ENCODE assay signal across 11 mouse cellular contexts in the genomic region with DNA sequence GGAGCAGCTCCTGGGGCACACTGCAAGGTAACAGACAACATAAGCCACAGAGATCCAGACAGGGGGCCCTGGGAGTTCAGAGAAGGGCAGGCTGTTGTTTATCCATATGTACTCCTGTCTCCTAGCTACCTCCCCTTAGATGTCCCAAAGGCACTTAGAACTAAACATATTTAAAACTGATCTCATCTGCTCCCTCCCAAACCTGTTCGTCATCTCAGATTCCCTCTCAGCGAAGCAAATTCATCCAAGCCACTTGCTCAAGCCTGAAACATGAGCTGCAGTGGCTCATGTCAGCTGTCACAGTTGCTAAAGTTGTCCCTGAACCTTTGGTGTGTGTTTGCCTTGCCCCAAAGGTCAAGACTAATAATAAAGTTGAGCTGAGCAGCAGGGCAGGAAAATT.
A peak's percentile ranks its signal among the peaks of the same experiment; 100 is the strongest.
DNase-seq lines count a peak whose midpoint lies in the region; ATAC-seq lines count a peak whose summit lies in the region.
"Had no signal": no experiment of that assay in that cellular context is flagged by ENCODE, and none has a peak within 500 bp of the region (broad histone marks: within the 10 kb centered on the region; RNA-seq: fewer than 3 reads in every experiment).

No protein-coding gene starts in this region.

- H3K4me1 ChIP-seq in midbrain, embryonic 10.5 days = peaks cover 15% of the 10 kb centered on the region
- H3K4me1 ChIP-seq in midbrain, embryonic 15.5 days = no peaks in the 10 kb centered on the region; the same call in 1 of the 2 replicates

- intact Hi-C loops in heart, postnatal 10 days (cut with DNase I) = loop anchor here (5.0 to 10.0 kb wide), 3 partner anchors 143 to 443 kb away; a partner anchor contains a TSS

- no peak overlapping the region for H3K27ac ChIP-seq in midbrain, embryonic 10.5 days (replicated peaks)
- H3K27ac ChIP-seq in midbrain, embryonic 15.5 days = no peak overlapping the region

- H3K9ac ChIP-seq in midbrain, embryonic 15.5 days = no peak overlapping the region

- no peak for ATAC-seq in midbrain, embryonic 15.5 days (replicated peaks)
- ATAC-seq: inflammation-experienced regulatory T-cells, adult 6 months had no signal

- H3K36me3 ChIP-seq in midbrain, embryonic 10.5 days = no peaks in the 10 kb centered on the region
- H3K36me3 ChIP-seq in midbrain, embryonic 15.5 days (replicated peaks) = no peaks in the 10 kb centered on the region

- peak; percentile 8 to 67 for DNase-seq in adrenal gland, adult (ENCODE audit: inconsistent age in 2 of 2, low spot score in 1 of 2)
- no peak for DNase-seq in adrenal gland, postnatal 25 days
- peak; percentile 32 for DNase-seq in midbrain, embryonic 10.5 days (ENCODE audit: low spot score)
- peak; percentile 29 to 53 for DNase-seq in heart, postnatal 10 days
- no peak for DNase-seq in urinary bladder, postnatal 14 days (ENCODE audit: low spot score)
- no peak for DNase-seq in thymus, postnatal 10 days (ENCODE audit: low spot score in 2 of 2)
- no peak for DNase-seq in liver
- DNase-seq: right cerebral cortex, postnatal 25 days; thymus, postnatal 36 days had no signal

- H3K4me3 ChIP-seq in midbrain, embryonic 10.5 days = no peak overlapping the region
- H3K4me3 ChIP-seq in midbrain, embryonic 15.5 days = no peak overlapping the region

- no peaks in the 10 kb centered on the region for H3K9me3 ChIP-seq in midbrain, embryonic 10.5 days (replicated peaks)
- H3K9me3 ChIP-seq in midbrain, embryonic 15.5 days = no peaks in the 10 kb centered on the region

- 38% methylated on average over 2 of the region's 2 CpGs for WGBS in midbrain, embryonic 10.5 days
- WGBS in midbrain, embryonic 15.5 days = 53% methylated on average over 2 of the region's 2 CpGs

- H3K27me3 ChIP-seq in midbrain, embryonic 10.5 days (ENCODE audit: low read depth, poor library complexity, severe bottlenecking) = peaks cover 37% of the 10 kb centered on the region
- H3K27me3 ChIP-seq in midbrain, embryonic 15.5 days (replicated peaks) = no peaks in the 10 kb centered on the region; the same call in 1 of the 2 replicates

- no peak overlapping the region for H3K4me2 ChIP-seq in midbrain, embryonic 15.5 days

Comparison
In these comparisons a context has a peak if more than half of its experiments do, and no peak if none do; other contexts are left out.
1. DNase-seq: peak in adrenal gland, adult (2 of 2), midbrain, embryonic 10.5 days (single experiment) and heart, postnatal 10 days (2 of 2); none in adrenal gland, postnatal 25 days (single experiment), urinary bladder, postnatal 14 days (single experiment), thymus, postnatal 10 days (0 of 2) and liver (single experiment).